In genomic region chr3:122433975-122434626, GRCm38 (mm10) we compare ENCODE assay signal across 26 mouse cellular contexts.
A peak's percentile ranks its signal among the peaks of the same experiment; 100 is the strongest.
DNase-seq lines count a peak whose midpoint lies in the region; ATAC-seq and TF ChIP-seq lines count a peak whose summit lies in the region.
"Had no signal": no experiment of that assay in that cellular context is flagged by ENCODE, and none has a peak within 500 bp of the region (broad histone marks: within the 10 kb centered on the region; RNA-seq: fewer than 3 reads in every experiment).

No protein-coding gene starts in this region.

- 74% methylated on average over 5 of the region's 5 CpGs for WGBS in liver, embryonic 12.5 days (ENCODE audit: insufficient replicate concordance)
- 76% methylated on average over 5 of the region's 5 CpGs for WGBS in liver, embryonic 11.5 days
- 94% methylated on average over 5 of the region's 5 CpGs for WGBS in thymus, adult 2 months

- TF ChIP-seq POLR2A in thymus, adult 2 months (IDR thresholded peaks at IDR 0.05; ENCODE audit: control insufficient read depth, extremely low read depth, insufficient read depth, low read length, poor library complexity): no peak

- H3K4me3 ChIP-seq in liver, embryonic 12.5 days: no peak overlapping the region
- no peak overlapping the region for H3K4me3 ChIP-seq in liver, embryonic 11.5 days (ENCODE audit: low read depth, low read length)
- no peak overlapping the region for H3K4me3 ChIP-seq in thymus, adult 2 months (ENCODE audit: control insufficient read depth, insufficient read depth, low read length)
- H3K4me3 ChIP-seq: embryonic facial prominence, embryonic 13.5 days; embryonic facial prominence, embryonic 15.5 days; forebrain, embryonic 13.5 days; forebrain, embryonic 15.5 days had no signal

- H3K4me2 ChIP-seq in liver, embryonic 12.5 days: peak overlapping the region; percentile 16
- H3K4me2 ChIP-seq in liver, embryonic 11.5 days: no peak overlapping the region
- H3K4me2 ChIP-seq: embryonic facial prominence, embryonic 13.5 days; embryonic facial prominence, embryonic 15.5 days; forebrain, embryonic 13.5 days; forebrain, embryonic 15.5 days had no signal

- no peak for TF ChIP-seq CTCF in thymus, adult 2 months (IDR thresholded peaks at IDR 0.05; ENCODE audit: borderline replicate concordance, control insufficient read depth, extremely low read depth, insufficient read depth, low read length, poor library complexity)

- H3K9me3 ChIP-seq in liver, embryonic 12.5 days (replicated peaks): no peaks in the 10 kb centered on the region
- no peaks in the 10 kb centered on the region for H3K9me3 ChIP-seq in liver, embryonic 11.5 days (ENCODE audit: control insufficient read depth, low read length)
- H3K9me3 ChIP-seq: embryonic facial prominence, embryonic 13.5 days; embryonic facial prominence, embryonic 15.5 days; forebrain, embryonic 13.5 days; forebrain, embryonic 15.5 days; G1E had no signal

- H3K36me3 ChIP-seq in liver, embryonic 12.5 days: no peaks in the 10 kb centered on the region
- H3K36me3 ChIP-seq in liver, embryonic 11.5 days (ENCODE audit: control insufficient read depth, insufficient read depth, low read length): no peaks in the 10 kb centered on the region
- no peaks in the 10 kb centered on the region for H3K36me3 ChIP-seq in thymus, adult 2 months (ENCODE audit: control insufficient read depth, insufficient read depth, low read length)
- H3K36me3 ChIP-seq: embryonic facial prominence, embryonic 15.5 days; forebrain, embryonic 15.5 days; G1E had no signal

- H3K27me3 ChIP-seq in liver, embryonic 12.5 days (replicated peaks): no peaks in the 10 kb centered on the region
- H3K27me3 ChIP-seq in liver, embryonic 11.5 days (replicated peaks; ENCODE audit: control insufficient read depth, insufficient read depth, low read length): no peaks in the 10 kb centered on the region
- H3K27me3 ChIP-seq in thymus, adult 2 months (ENCODE audit: control insufficient read depth, insufficient read depth, low read length): no peaks in the 10 kb centered on the region
- H3K27me3 ChIP-seq: CH12.LX; embryonic facial prominence, embryonic 13.5 days; embryonic facial prominence, embryonic 15.5 days; forebrain, embryonic 13.5 days; forebrain, embryonic 15.5 days; Patski had no signal

- no peak for DNase-seq in liver, embryonic 11.5 days (ENCODE audit: low spot score)
- DNase-seq in ES-CJ7 (ENCODE audit: low read depth, low spot score) (peak; percentile 96), R1 (ENCODE audit: low read depth, low spot score) (peak; percentile 98), ZHBTc4 (ENCODE audit: low read depth, low spot score) (peak; percentile 94)
- DNase-seq in cerebellum, adult 9-10 months: no peak
- no peak for DNase-seq in adrenal gland, adult 2 months
- DNase-seq in thymus, adult 2 months: no peak
- DNase-seq: adrenal gland, adult 8-10 months; adrenal gland, postnatal 14 days; adrenal gland, postnatal 36 days; cerebellum, adult 11-12 months; cerebellum, adult 2 months; cerebellum, adult 9-11 months; cerebellum, postnatal 14 days; cerebellum, postnatal 36 days; embryo, embryonic 11 days; forebrain, postnatal 0 days had no signal

- H3K4me1 ChIP-seq in liver, embryonic 12.5 days: peaks cover 12% of the 10 kb centered on the region
- H3K4me1 ChIP-seq in liver, embryonic 11.5 days (replicated peaks; ENCODE audit: control insufficient read depth, insufficient read depth, low read length): peaks cover 8% of the 10 kb centered on the region
- H3K4me1 ChIP-seq in thymus, adult 2 months (replicated peaks; ENCODE audit: control insufficient read depth, insufficient read depth, low read length): no peaks in the 10 kb centered on the region

- no peak overlapping the region for H3K9ac ChIP-seq in liver, embryonic 12.5 days
- no peak overlapping the region for H3K9ac ChIP-seq in liver, embryonic 11.5 days (ENCODE audit: low read depth, low read length)
- H3K9ac ChIP-seq: embryonic facial prominence, embryonic 13.5 days; embryonic facial prominence, embryonic 15.5 days; forebrain, embryonic 13.5 days; forebrain, embryonic 15.5 days; forebrain, postnatal 0 days had no signal

- no peak for ATAC-seq in liver, embryonic 12.5 days
- ATAC-seq in liver, embryonic 11.5 days (replicated peaks; ENCODE audit: low FRiP score): no peak
- ATAC-seq: CD4-positive, CD25-positive, alpha-beta regulatory T cell, adult 4 months; forebrain, embryonic 13.5 days; forebrain, embryonic 15.5 days; forebrain, postnatal 0 days; Patski had no signal

- no peak overlapping the region for H3K27ac ChIP-seq in liver, embryonic 12.5 days
- H3K27ac ChIP-seq in liver, embryonic 11.5 days (ENCODE audit: low read depth, low read length): no peak overlapping the region
- no peak overlapping the region for H3K27ac ChIP-seq in thymus, adult 2 months (ENCODE audit: control insufficient read depth, insufficient read depth, low read length)
- H3K27ac ChIP-seq: embryonic facial prominence, embryonic 13.5 days; embryonic facial prominence, embryonic 15.5 days; forebrain, embryonic 13.5 days; forebrain, embryonic 15.5 days had no signal

Comparison
In these comparisons a context has a peak if more than half of its experiments do, and no peak if none do; other contexts are left out.
1. DNase-seq: peak in ES-CJ7 (single experiment), R1 (single experiment) and ZHBTc4 (single experiment); none in liver, embryonic 11.5 days (single experiment), cerebellum, adult 9-10 months (single experiment), adrenal gland, adult 2 months (single experiment) and thymus, adult 2 months (single experiment).